Mouse (Mus musculus): ENCODE results near the gene Sdhaf2.
A peak's percentile ranks its signal among the peaks of the same experiment; 100 is the strongest.

The Sdhaf2 gene

DNA sequence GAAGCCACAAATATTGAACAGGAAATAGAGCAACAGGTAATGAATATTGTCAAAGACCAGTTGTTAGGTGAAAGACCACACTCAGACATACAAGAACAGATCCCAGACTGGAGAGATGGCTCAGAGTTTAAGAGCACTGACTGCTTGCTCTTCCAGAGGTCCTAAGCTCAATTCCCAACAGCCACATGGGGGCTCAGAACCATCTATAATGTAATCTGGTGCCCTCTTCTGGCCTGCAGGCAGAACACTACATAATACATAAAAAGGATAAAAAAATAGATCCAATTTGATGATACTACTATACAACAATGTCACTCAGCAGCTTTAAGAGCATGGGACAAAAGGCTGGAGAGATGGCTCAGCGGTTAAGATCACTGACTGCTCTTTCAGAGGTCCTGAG is 5.6 kb downstream of the Sdhaf2 start:
- Histone ChIP-seq H3K27me3 (ENCODE audit: insufficient read depth, low read length) (no peaks in the 10 kb centered on the region), H3K9me3 (ENCODE audit: low read length) (no peaks in the 10 kb centered on the region), H3K4me3 (replicated peaks; ENCODE audit: low read length) (no peak overlapping the region), H3K4me1 (replicated peaks; ENCODE audit: low read depth, low read length) (peaks cover 13% of the 10 kb centered on the region), H3K36me3 (ENCODE audit: insufficient read depth, low read length) (peaks cover 37% of the 10 kb centered on the region)
- TF ChIP-seq NANOG (IDR thresholded peaks at IDR 0.05; ENCODE audit: borderline replicate concordance, low read length) (no peak), POU5F1 (IDR thresholded peaks at IDR 0.05; ENCODE audit: borderline replicate concordance, low read length) (no peak), CTCF (conservative IDR thresholded peaks at IDR 0.05; ENCODE audit: low read length) (peak; percentile 34)

GRCm38 (mm10) chr19:10510759-10511330 is 15.1 kb downstream of the Sdhaf2 start:
- H3K27me3 ChIP-seq (ENCODE audit: insufficient read depth, low read length): no peaks in the 10 kb centered on the region
- no peak overlapping the region for H3K4me3 ChIP-seq (replicated peaks; ENCODE audit: low read length)
- peaks cover 66% of the 10 kb centered on the region for H3K36me3 ChIP-seq (ENCODE audit: insufficient read depth, low read length)
- no peaks in the 10 kb centered on the region for H3K9me3 ChIP-seq (ENCODE audit: low read length)
- TF ChIP-seq POU5F1 (IDR thresholded peaks at IDR 0.05; ENCODE audit: borderline replicate concordance, low read length) (no peak), NANOG (IDR thresholded peaks at IDR 0.05; ENCODE audit: borderline replicate concordance, low read length) (no peak), CTCF (conservative IDR thresholded peaks at IDR 0.05; ENCODE audit: low read length) (no peak)
- no peaks in the 10 kb centered on the region for H3K4me1 ChIP-seq (replicated peaks; ENCODE audit: low read depth, low read length)

GRCm38 (mm10) chr19:10502571-10502970 is 23.4 kb downstream of the Sdhaf2 start:
- TF ChIP-seq POU5F1 (IDR thresholded peaks at IDR 0.05; ENCODE audit: borderline replicate concordance, low read length): no peak
- no peak for TF ChIP-seq NANOG (IDR thresholded peaks at IDR 0.05; ENCODE audit: borderline replicate concordance, low read length)
- TF ChIP-seq CTCF (conservative IDR thresholded peaks at IDR 0.05; ENCODE audit: low read length): peak; percentile 96
- no peaks in the 10 kb centered on the region for H3K27me3 ChIP-seq (ENCODE audit: insufficient read depth, low read length)

DNA sequence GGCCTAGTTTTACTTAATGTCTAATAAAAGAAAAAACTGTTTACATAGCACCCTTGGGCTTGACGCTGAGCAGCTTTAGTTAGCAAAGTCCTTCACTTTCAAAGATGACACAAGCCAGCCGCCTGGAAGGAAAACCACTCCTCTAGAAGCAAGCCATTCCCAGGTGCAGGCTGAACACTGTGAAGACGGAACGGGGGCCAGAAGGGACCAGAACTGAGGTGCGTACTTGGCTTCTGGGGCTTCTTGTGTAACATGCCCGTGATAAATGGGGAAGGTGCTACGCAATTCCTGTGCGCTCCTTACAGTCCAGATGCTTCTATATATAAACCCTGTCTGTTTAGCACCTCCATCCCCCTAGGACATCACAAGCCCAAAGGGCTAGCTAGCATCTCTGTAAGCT is 25.4 kb downstream of the Sdhaf2 start:
- TF ChIP-seq NANOG (IDR thresholded peaks at IDR 0.05; ENCODE audit: borderline replicate concordance, low read length) (no peak), POU5F1 (IDR thresholded peaks at IDR 0.05; ENCODE audit: borderline replicate concordance, low read length) (no peak), CTCF (conservative IDR thresholded peaks at IDR 0.05; ENCODE audit: low read length) (no peak)
- Histone ChIP-seq H3K27me3 (ENCODE audit: insufficient read depth, low read length) (peaks cover 7% of the 10 kb centered on the region; the same call in 1 of the 2 replicates), H3K4me3 (replicated peaks; ENCODE audit: low read length) (no peak overlapping the region), H3K36me3 (ENCODE audit: insufficient read depth, low read length) (peaks cover 59% of the 10 kb centered on the region), H3K9me3 (ENCODE audit: low read length) (no peaks in the 10 kb centered on the region), H3K4me1 (replicated peaks; ENCODE audit: low read depth, low read length) (peaks cover 19% of the 10 kb centered on the region)

More at GRCm38 (mm10) chr19:10502571-10502970, 23.4 kb downstream of the Sdhaf2 start:
- no peaks in the 10 kb centered on the region for H3K9me3 ChIP-seq (ENCODE audit: low read length)
- H3K4me3 ChIP-seq (replicated peaks; ENCODE audit: low read length): no peak overlapping the region
- peaks cover 76% of the 10 kb centered on the region for H3K36me3 ChIP-seq (ENCODE audit: insufficient read depth, low read length)
- H3K4me1 ChIP-seq (replicated peaks; ENCODE audit: low read depth, low read length): peaks cover 15% of the 10 kb centered on the region

DNA sequence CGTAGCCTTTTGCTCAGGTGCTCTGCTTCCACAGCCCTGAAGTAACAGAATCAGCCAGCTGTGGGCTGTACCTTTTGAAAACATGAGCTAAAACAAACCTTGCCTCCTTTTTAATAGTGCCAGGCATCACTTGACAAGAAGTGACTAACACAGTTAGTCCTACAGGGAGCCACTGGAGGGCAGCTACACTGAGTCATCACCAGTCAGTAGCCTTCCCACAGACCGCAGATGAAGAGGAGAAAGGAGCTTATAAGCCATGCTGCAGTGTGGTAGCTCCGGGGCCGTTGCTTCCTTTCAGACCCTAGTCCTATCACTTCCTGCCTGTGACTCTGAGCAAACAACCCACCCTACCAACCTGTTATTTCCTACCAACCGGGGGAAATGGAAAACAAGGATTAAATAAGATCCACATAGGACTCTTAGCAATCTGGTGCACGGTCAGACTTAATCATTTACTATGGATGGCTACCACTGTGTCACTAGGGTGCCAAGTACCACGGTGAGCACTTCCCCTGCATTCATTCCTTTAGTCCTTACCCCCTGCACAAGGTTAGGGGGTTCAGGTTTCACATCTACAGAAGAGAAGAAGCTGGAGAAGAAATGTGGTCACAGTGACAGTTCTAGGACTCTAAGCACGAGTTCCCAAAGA is 28.3 kb downstream of the Sdhaf2 start:
- Histone ChIP-seq H3K9me3 (ENCODE audit: low read length) (no peaks in the 10 kb centered on the region), H3K4me3 (replicated peaks; ENCODE audit: low read length) (no peak overlapping the region), H3K36me3 (ENCODE audit: insufficient read depth, low read length) (peaks cover 38% of the 10 kb centered on the region), H3K4me1 (replicated peaks; ENCODE audit: low read depth, low read length) (peaks cover 19% of the 10 kb centered on the region), H3K27me3 (ENCODE audit: insufficient read depth, low read length) (peaks cover 13% of the 10 kb centered on the region; the same call in 1 of the 2 replicates)
- TF ChIP-seq CTCF (conservative IDR thresholded peaks at IDR 0.05; ENCODE audit: low read length) (no peak), NANOG (IDR thresholded peaks at IDR 0.05; ENCODE audit: borderline replicate concordance, low read length) (no peak), POU5F1 (IDR thresholded peaks at IDR 0.05; ENCODE audit: borderline replicate concordance, low read length) (no peak)

- H3K36me3 ChIP-seq (ENCODE audit: insufficient read depth, low read length): peaks cover 32% of the 10 kb centered on the region
- H3K9me3 ChIP-seq (ENCODE audit: low read length): no peaks in the 10 kb centered on the region
- H3K4me1 ChIP-seq (replicated peaks; ENCODE audit: low read depth, low read length): peaks cover 17% of the 10 kb centered on the region
- no peak overlapping the region for H3K4me3 ChIP-seq (replicated peaks; ENCODE audit: low read length)
- H3K27me3 ChIP-seq (ENCODE audit: insufficient read depth, low read length): peaks cover 19% of the 10 kb centered on the region
- TF ChIP-seq POU5F1 (IDR thresholded peaks at IDR 0.05; ENCODE audit: borderline replicate concordance, low read length) (no peak), NANOG (IDR thresholded peaks at IDR 0.05; ENCODE audit: borderline replicate concordance, low read length) (no peak), CTCF (conservative IDR thresholded peaks at IDR 0.05; ENCODE audit: low read length) (no peak)
Observed at GRCm38 (mm10) chr19:10496976-10497375, 29.0 kb downstream of the Sdhaf2 start.

- Histone ChIP-seq H3K4me1 (replicated peaks; ENCODE audit: low read depth, low read length) (peaks cover 17% of the 10 kb centered on the region), H3K4me3 (replicated peaks; ENCODE audit: low read length) (no peak overlapping the region), H3K27me3 (ENCODE audit: insufficient read depth, low read length) (peaks cover 24% of the 10 kb centered on the region), H3K36me3 (ENCODE audit: insufficient read depth, low read length) (peaks cover 19% of the 10 kb centered on the region), H3K9me3 (ENCODE audit: low read length) (no peaks in the 10 kb centered on the region)
- TF ChIP-seq POU5F1 (IDR thresholded peaks at IDR 0.05; ENCODE audit: borderline replicate concordance, low read length) (no peak), NANOG (IDR thresholded peaks at IDR 0.05; ENCODE audit: borderline replicate concordance, low read length) (no peak), CTCF (conservative IDR thresholded peaks at IDR 0.05; ENCODE audit: low read length) (no peak)
Observed at GRCm38 (mm10) chr19:10495670-10496069, 30.3 kb downstream of the Sdhaf2 start.

- peaks cover 3% of the 10 kb centered on the region; the same call in 1 of the 2 replicates for H3K4me1 ChIP-seq (replicated peaks; ENCODE audit: low read depth, low read length)
- H3K4me3 ChIP-seq (replicated peaks; ENCODE audit: low read length): no peak overlapping the region
- H3K9me3 ChIP-seq (ENCODE audit: low read length): no peaks in the 10 kb centered on the region
- H3K27me3 ChIP-seq (ENCODE audit: insufficient read depth, low read length): peaks cover 42% of the 10 kb centered on the region
- H3K36me3 ChIP-seq (ENCODE audit: insufficient read depth, low read length): no peaks in the 10 kb centered on the region
- TF ChIP-seq CTCF (conservative IDR thresholded peaks at IDR 0.05; ENCODE audit: low read length) (peak; percentile 96), NANOG (IDR thresholded peaks at IDR 0.05; ENCODE audit: borderline replicate concordance, low read length) (no peak)
Observed at GRCm38 (mm10) chr19:10486264-10486738, 39.6 kb downstream of the Sdhaf2 start.
